Mouse (Mus musculus) layer of hippocampus, adult 8-10 months (tissue): ENCODE data around the gene Zbtb43. TPM values are rescaled to one million over a fixed set of nuclear protein-coding genes. Genes with fewer than 3 reads are reported as not detected.

ENCODE experiments used
- DNase-seq, 2 experiments: peaks; one replicate each; pipeline ENCODE4 v3.0.0; 2022; ENCODE audit warnings: low spot score in 2 of 2
- total RNA-seq, 4 experiments: library from RNA; stranded (reverse); gene quantifications; 2 replicates each; pipeline ENCODE4 v1.2.4; 2022

Gene Zbtb43
- total RNA-seq, 4 experiments from 2014 or later = 23.7 to 30.1 (median 25.5) TPM

DNA sequence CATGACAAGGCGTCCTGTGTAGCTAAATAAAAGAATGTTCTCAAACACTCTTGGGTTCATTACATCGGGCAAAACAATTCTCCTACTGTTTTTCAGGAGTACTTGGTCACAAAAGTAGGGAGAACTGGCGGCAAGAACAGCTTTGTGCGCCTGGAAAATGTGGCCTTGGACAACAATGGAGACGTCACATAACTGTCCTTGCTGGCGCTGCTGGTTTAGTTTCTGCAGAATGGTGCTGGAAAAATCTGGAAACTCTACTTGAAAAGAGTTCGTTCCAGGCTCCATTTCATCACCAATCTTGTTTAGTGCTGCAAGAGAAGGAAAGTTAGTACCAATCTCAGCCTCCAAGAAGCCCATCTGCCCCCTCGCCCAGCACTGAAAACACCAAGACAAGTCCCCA lies 13.5 kb downstream of the Zbtb43 start:
- DNase-seq = no peak

DNA sequence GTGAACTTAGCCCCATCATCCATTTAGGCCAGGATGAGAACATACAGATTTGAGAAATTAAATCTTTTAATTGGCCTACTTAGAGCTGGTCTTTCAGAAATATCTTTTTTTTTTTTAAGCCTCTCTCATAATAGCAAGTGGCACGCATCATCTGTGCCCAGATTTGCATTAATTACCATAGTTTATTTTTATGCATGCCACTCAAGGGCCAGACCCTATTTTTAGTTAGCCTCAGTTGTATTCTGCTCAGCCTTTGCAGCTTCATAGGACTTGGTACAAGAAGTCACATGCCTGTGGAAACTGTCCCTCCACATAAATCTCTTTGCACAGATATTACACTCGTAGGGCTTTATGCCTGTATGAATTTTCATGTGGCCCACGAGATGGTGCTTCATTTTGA lies 14.9 kb downstream of the Zbtb43 start:
- no peak for DNase-seq

DNA sequence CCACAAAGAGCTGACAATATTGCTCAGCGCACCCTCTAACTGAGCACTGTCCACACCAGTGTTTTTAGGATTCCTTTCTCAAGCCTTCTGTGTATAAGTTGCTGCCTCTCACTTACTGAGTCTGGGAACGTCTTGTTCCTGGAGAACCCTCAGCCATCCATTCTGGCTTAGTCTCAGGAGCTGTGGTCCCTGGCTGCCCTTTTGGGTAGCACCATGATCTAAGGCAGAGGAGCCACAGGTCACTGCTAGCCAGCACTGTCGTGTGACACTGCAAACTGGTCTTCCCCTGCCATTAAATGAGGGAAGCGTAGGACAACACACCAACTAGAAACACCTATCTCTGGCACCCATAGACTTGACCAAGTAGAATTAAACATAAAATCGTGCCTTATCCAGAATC lies 15.6 kb downstream of the Zbtb43 start:
- no peak for DNase-seq

DNA sequence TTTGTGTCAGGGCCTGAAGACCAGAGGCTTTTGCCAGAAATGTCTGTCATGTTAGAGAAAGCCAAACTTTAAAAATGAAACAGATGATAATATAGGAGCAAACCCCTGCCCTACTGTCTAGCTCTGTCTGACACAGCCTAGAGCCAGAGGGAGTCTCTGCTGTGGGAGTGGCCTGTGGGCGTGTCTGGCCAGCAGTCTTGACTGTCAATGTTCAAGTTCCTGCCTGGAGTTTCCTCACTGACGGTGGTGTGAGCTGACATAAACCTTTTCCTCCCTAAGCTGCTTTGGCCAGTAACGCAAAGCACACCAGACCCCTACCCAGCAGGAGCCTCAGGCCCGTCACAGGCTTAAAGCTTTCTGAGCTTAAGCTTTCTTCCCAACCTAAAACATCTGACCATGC lies 16.2 kb downstream of the Zbtb43 start:
- DNase-seq = no peak

DNA sequence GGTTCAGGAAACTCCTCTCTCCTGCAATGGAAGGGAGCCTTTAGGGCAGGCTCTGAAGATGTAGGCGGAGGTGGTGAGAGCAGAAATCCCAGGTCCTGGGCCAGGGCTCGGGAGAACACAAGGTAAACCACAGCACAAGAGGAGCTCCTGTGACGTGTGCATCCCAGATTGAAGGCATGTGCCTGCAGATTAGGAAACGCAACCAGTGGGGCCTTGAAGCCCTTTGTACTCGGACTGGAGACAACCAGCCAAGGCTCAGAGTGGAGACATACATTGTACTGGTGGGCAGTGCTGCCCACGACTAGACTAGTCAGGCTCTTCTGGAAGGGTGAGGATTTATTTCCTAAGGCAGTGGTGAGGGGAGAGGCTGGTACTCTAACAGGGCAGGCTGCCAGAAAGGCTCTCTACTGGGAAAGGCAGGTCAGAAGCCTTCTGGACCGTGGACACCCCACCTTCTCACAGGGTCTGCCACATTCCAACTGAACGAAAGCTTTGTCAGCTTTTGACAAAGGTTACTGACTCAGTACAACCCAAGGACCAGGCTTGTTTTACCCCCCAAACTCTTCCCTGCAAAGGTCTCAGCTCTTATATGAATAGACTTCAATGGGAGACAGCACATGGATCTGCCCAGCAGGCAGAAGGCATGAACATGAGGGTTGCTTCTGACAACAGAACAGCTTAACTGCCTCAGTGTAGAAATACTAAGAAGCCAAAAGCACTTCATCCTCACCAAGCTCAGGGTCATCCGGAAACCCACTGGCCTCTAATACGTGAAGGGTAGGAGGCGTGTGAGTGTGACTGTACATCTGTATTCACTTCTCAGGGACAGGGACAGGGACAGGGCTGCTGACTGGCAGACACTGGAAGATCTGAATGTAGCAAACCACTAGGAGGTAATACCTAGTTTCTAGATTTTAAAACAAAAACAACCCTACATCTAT lies 17.1 kb downstream of the Zbtb43 start:
- DNase-seq = no peak

DNA sequence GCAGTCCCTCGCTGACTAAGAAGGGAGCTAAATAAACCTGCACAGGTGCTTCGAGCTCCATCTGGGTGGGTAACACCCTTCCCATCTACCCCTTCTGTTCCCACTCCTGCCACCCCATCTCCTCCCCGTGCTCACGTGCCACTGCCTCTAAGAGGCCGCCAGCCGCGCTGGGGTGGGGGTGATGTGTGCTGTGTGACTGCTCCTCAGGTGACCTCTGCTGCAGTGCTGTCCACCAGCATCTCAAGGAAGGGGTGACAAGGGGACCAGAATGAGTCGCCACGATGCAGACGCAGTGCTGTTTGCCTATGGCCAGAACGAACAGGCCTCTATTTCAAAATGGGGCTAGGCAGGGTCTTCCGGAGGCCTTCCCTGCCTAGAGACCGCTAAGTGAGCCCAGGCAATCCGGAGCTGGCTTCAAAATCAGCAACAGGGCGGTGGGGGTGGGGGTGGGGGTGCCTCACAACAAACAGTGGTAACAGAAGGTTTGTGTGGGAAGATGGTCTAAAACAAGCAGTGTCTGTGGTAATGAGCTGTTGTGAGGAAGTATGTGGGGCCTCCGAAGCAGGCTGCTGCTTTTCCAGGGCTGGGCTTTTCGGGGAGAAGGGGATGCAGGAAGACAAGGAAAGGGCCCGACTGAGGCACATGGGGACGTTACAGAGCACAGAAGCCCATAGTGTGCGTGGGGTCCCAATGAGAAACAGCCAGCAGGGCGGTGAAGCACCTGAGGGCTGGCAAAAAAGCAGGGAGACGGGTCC lies 19.1 kb downstream of the Zbtb43 start:
- no peak for DNase-seq

DNA sequence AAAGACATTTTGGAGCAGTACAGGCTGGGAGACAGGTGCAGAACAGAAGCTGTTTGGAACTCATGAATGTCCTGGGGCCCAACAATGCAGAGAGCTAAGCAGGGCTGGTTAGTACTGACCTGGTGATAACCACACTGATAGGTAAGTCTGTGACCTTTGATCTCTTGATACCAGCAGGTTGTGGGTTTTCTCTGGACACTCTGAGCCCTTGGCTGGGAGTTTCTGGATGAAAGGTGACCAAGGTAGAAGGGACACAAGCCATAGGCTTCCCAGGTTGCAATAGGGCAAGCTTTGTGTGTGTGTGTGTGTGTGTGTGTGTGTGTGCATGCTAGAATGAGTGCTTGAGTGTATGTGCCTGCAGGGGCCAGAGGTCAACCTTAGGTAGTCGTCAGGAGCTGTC lies 21.6 kb downstream of the Zbtb43 start:
- no peak for DNase-seq

DNA sequence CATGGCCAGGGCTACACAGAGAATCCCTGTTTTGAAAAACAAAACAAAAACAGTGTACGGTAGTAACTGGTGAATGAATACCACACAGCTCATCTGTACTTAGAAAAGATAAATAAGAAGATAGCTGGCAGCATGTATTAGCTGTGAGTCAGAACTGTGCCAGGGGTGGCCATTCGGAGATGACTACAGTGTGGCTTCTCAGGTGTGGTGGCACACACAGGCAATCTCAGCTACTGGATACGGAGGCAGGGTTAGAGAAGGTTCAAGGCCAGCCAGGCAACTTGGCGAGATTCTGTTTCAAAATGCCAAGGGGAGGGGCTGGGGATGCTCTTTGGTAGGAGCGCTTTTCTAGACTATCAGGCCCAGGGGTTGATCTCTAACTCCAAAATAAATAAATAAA lies 22.6 kb downstream of the Zbtb43 start:
- DNase-seq = no peak

DNA sequence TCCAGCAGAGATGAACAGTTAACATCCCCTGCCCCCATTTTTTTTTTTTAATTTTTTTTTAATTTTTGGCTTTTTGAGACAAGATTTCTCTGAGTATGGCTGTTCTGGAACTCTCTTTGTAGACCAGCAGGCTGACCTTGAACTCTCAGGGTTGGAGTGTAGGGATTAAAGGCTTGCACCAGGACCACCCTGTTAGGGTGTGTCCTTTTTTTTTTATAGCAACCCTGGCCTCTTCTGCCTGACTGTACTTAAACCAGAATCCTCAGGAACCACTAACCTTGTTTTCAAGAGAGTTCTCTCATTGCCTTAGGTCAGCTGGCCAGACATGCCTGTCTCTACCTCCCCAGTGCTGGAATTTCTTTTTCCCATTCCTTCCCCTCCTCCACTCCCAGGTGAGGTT lies 23.5 kb downstream of the Zbtb43 start:
- no peak for DNase-seq

DNA sequence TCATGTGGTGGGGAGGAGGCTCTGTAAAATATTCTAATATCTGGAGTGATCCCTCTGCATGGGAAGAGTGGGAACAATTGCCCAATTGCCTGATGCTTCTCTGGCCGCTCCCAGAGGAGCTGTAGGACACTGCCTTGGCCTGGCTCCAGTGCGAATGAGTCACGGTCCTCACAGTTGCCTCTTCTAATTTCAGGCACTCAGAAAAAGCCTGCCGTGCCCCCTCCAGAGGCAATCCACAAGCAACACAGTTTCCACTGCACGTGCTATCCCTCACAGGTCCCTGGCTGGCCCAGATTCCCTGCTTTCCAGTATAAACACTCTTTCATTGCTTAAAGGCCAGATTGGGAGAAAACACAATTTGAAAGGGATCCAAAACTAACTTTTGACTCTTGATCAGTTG lies 24.0 kb downstream of the Zbtb43 start:
- DNase-seq = peak; percentile 73 to 79

DNA sequence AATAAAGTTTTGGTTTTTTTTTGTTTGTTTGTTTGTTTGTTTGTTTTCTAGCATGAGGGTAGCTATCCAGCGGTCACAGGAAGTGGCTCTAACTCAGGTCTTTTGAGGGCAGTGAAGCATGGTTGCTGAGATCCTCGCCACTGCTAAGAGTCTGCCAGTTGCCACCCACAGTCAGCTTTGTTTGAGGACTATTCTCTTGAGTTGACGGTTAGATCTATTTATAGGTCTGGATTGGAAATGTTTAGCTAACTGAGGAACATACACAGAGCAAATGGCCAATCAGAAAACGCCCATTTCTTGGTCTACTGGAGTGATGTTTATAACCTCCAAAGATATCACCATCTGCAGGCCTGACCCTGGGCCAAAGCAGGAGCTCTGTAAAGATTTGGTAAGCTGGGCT lies 25.7 kb downstream of the Zbtb43 start:
- no peak for DNase-seq

DNA sequence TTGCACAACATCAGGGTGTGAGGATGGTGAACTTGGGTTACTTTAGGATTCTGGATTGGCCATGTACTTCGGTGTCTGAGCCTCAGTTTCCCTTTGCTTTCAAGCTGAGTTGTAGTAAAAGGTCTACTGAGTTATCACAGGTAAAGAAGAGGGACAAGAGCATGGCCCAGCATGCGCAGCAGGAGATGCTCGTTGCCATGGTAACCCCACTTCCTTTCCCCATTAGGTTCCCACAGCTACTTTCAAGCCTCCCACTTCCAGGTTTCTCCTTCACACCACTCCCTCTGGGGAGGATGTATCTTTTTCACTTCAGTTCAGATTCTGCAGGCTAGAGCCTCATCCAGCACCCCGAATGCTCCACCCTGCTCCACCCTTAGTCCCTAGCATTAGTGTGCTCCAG lies 27.5 kb downstream of the Zbtb43 start:
- no peak for DNase-seq

DNA sequence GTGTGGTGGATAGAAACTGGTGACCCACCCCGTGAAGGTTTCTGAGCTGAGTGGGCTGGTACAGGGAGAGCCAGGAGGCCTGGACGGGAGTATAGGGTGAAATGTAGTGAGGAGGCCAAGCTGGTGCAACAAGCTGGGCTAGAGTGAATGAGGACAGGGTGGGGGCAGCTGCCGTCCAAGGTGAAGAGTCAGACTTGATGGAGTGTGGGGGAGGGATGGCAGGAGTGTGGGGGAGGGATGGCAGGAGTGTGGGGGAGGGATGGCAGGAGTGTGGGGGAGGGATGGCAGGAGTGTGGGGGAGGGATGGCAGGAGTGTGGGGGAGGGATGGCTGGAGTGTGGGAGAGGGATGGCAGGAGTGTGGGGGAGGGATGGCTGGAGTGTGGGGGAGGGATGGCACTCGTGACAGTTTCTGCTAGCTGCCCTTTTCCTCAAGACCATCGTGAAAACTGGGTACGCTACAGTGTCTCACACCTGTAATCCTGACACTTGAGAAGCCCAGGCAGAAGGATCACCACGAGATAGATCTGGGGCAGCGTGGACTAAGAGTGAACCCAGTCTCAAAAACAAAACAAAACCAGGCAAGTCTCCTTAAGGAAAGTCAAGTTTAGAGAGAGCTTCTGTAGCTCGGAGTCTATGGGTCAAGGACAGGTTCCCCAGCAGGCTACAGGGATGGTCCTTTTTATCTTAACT lies 28.2 kb downstream of the Zbtb43 start:
- DNase-seq = no peak

DNA sequence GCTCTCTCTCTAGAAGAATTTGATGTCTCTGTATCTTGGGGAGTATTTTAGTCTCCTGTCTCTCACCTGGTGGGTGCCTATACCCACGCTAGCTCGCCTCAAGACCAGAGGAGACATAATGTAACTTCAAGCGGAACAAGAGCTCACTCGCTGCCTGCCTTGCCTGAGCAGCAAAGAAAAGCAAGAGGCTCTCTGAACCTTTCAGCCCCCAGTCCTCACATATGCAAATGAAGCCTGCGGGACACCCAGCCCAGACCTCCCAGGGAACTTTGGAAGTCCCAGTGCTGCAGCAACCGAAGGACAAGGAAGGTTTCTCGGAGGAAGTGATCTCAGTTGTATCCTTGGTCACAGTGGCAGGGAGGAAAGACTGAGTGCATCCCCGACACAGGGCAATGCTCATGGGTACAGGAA lies 28.9 kb downstream of the Zbtb43 start:
- DNase-seq = no peak

DNA sequence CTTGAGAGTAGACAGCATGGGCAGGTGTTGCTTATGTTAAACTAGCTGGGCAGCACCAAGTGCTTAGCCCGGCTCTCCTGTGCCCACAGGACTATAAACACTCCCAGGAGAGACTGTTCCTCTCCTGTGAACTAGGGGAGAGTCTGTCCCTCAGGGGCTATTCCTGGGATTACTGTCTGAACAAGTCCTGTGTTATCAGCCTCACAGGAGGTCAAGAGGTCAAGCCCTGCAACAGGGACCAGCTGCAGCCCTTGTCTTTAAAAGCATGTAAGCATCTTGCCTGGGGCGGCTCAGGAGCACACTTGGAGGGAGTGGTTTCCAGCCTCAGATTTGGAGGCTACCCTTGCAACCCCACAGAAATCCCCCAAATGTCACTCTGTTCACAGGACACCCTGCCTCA lies 30.0 kb downstream of the Zbtb43 start:
- DNase-seq = no peak

DNA sequence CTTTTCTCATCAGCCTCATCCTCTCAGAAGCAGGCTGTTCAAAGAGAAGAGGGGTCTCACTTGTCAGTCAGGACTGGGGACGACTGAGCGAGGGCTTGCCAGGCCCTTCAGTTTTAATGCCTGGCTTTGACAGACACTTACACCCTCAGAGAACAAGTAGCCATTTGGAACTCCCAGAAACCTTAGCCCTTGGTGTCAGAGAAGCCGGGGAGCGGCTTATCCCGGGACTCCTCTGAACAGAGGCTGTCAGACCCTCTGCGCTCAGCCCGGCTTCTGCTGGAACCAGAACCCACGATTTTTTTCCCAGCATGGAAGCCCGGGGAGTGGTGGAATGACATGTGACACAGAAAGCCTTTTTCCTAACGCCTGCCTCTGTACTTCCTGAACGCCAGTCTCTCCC lies 31.2 kb downstream of the Zbtb43 start:
- DNase-seq = no peak

DNA sequence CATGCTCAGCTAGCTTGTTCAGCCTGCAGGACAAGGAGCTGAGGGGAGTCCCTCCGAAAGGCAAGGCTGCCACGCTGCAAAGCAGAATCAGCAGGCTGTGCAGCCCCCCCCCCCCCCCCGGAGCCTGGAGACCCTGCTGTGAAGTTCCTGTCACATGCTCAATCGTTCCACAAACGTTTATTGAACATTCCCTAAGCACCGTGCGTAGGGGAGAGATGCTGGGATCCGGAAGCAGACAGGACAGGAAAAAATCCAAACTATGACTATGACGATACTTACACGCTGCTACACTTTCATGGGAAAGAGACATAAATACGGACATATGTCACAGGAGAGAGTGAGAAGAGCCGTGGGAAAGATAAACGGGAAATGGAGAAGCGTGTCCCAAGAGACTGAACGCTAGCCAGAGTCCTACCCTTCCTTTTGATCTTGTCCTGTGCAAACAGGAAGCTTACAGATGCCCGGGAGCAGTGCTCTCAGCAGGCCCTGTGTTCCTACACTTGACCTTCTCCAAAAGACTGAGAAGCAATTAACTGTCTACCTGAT lies 32.3 kb downstream of the Zbtb43 start:
- no peak for DNase-seq

DNA sequence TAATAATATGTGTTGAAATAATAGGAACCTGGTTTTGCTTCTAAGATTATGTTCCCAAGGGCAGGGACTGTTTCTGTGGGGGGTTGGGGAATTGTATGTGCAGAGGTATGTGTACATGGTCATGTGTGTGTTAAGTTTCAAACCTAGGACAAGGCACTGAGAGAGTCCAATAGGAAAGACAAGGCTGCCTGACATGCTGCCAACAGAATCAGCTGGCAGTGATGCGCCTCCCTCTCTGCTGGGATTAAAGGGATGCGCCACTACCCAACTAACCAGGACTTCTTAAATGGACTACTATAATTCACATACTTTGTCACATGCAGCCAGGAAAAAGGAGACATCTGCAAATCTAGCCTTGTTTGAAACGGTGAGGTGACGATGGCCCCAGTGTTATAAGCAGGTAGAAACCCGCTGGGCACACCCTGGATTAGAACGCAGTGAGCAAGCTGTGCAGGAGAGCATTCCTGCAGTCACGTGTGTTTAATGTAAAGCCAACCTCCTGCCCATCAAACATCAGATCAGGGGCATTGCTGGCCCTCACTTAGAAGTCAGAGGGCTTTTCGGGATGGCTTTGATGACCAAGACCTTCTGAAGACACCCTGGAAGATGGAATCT lies 33.2 kb downstream of the Zbtb43 start:
- no peak for DNase-seq

DNA sequence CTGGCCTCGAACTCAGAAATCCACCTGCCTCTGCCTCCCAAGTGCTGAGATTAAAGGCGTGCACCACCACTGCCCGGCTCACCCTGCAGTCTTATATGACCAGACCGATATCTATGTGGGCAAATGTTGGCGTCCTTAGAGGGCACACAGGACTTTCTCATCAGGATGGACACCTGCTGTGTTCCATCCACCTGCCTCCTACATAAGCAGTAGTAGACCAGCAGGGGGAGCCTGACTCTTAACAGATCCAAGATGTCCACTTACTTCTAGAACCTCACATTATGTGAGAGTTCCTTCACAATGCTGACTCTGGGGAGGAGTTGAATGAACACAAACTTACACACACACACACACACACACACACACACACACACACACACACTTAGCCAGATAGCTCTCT lies 35.5 kb downstream of the Zbtb43 start:
- DNase-seq = no peak

DNA sequence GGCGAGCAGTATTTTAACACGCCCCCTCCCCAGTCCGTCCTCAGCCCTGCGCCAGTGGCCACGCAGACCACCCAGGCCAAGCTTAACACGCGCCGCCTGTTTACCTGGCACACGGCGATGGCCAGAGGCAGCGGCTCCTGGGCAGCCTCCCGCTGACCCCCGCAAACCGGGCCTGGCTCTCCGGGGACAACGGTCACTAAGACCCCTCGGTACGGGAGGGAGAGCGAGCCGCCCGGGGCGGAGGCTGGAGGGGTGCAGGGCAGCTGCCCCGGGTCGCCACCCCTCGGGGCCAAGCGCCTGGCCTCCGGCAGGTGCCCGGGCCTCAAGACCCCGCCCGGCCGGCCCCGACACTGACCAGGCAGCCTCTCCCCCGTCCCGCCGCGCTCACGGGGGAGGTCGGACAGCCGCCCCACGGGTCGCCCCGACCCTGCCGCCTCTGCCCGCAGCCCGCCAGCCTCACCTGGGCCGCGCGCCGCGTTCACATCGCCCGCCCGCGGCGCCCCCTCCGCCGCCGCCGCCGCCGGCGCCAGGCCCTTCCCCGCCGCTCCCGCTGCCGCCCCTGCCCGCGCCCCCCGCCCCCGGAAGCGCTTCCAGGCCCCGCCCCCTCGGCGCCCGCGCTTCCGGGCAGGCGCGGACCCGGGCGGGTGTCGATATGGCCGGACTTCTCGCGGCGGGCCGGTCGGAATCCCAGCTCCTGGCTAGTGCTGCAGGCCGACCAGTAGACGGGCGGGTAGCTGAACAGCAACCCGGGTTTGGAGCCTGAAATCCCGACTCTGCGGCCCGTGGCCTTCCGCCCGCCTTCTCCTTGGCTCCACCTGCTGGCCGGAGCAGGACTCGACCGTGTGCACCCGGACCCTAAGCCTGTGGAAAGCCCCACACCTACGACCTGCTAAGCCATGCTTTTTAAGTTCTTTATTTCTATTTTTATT lies 37.3 kb downstream of the Zbtb43 start, which contains the start of gene Zbtb34:
Gene Zbtb34 (minus strand): TSS at position 554 of the 929 bp plus-strand sequence.
- DNase-seq = peak in 1 of 2 experiments; percentile 62
